Mouse (Mus musculus) stomach, postnatal 0 days (tissue): ENCODE measurements around the gene H2afv. TPM values are rescaled to one million over a fixed set of nuclear protein-coding genes. Genes with fewer than 3 reads are reported as not detected.

Source experiments
- ATAC-seq: fragments of 200-750 bp; cut with Nextera tagmentation; 2 replicates; pipeline ENCODE4 v1.8.0; 2017; ENCODE audit not compliant: low FRiP score, low TSS enrichment
- DNase-seq: peaks from one replicate; pipeline ENCODE4 v3.0.0-alpha.2; 2016; ENCODE audit warnings: low spot score
- H3K27ac ChIP-seq: fragments of 300-500 bp; sonication (generic); replicated peaks from 2 replicates; pipeline ENCODE4 v1.5.1; 2014; ENCODE audit warnings: mild to moderate bottlenecking, control low read depth
- H3K27me3 ChIP-seq: fragments of 300-500 bp; sonication (generic); 2 replicates; pipeline ENCODE4 v1.6.1; 2014; ENCODE audit warnings: low read length; ENCODE audit not compliant: control insufficient read depth, insufficient read depth
- H3K36me3 ChIP-seq: fragments of 300-500 bp; sonication (generic); 2 replicates; pipeline ENCODE4 v1.6.1; 2014; ENCODE audit warnings: low read length, mixed read lengths; ENCODE audit not compliant: control insufficient read depth, insufficient read depth
- H3K4me1 ChIP-seq: fragments of 300-500 bp; sonication (generic); replicated peaks from 2 replicates; pipeline ENCODE4 v1.6.1; 2014; ENCODE audit warnings: antibody characterized with exemption; ENCODE audit not compliant: control insufficient read depth, insufficient read depth
- H3K4me2 ChIP-seq: fragments of 300-500 bp; sonication (generic); replicated peaks from 2 replicates; pipeline ENCODE4 v1.6.1; 2014; ENCODE audit warnings: low read depth, mild to moderate bottlenecking, control low read depth, moderate library complexity
- H3K4me3 ChIP-seq: fragments of 300-500 bp; sonication (generic); 2 replicates; pipeline ENCODE4 v1.5.1; 2014; ENCODE audit warnings: low read depth, low read length, control low read depth
- H3K9ac ChIP-seq: fragments of 300-500 bp; sonication (generic); 2 replicates; pipeline ENCODE4 v1.6.1; 2014; ENCODE audit warnings: mild to moderate bottlenecking, low read length, control low read depth, mixed read lengths
- H3K9me3 ChIP-seq: fragments of 300-500 bp; sonication (generic); 2 replicates; pipeline ENCODE4 v1.6.1; 2016; ENCODE audit warnings: low read length; ENCODE audit not compliant: control insufficient read depth
- CTCF ChIP-seq: IDR thresholded peaks from 2 replicates; pipeline ENCODE4 v1.5.1; 2016; ENCODE audit warnings: antibody characterized with exemption, low read depth, mild to moderate bottlenecking, moderate library complexity
- EP300 ChIP-seq: optimal IDR thresholded peaks from 2 replicates; pipeline ENCODE3; 2016; ENCODE audit warnings: antibody characterized with exemption
- WGBS: fragments of 180-500 bp; shearing (Covaris S2); extraction: QIAGEN DNeasy Blood & Tissue Kit; methylation state at CpG from one replicate; pipeline ENCODE4 v1.1.7; 2014; 5-methylcytosine and 5-hydroxymethylcytosine counted together
- polyA plus RNA-seq: library from polyadenylated mRNA; unstranded; fragments of >200 nt; fragmentation: Nextera tagmentation; extraction: Ambion mirVana; gene quantifications from 2 replicates; pipeline ENCODE4 v1.2.1, GENCODE M21; 2015

H2afv gene
- polyA plus RNA-seq, 1 experiment from 2014 or later = 198 TPM

- Histone ChIP-seq H3K27ac (peak overlapping the region; percentile 97), H3K27me3 (no peaks in the 10 kb centered on the region), H3K9me3 (no peaks in the 10 kb centered on the region), H3K4me1 (no peaks in the 10 kb centered on the region), H3K36me3 (no peaks in the 10 kb centered on the region), H3K4me3 (peak overlapping the region; percentile 80), H3K4me2 (peak overlapping the region; percentile 60), H3K9ac (peak overlapping the region; percentile 89)
- DNase-seq (no peak), ATAC-seq (no peak)
- 0% methylated on average over 10 of the region's 10 CpGs for WGBS
- no peak for TF ChIP-seq EP300
- TF ChIP-seq CTCF = no peak
Observed at GRCm38 (mm10) chr11:6443727-6444076, 541 bp downstream of the H2afv start.

GRCm38 (mm10) chr11:6443102-6443501, 1.1 kb downstream of the H2afv start:
- no peak for TF ChIP-seq EP300
- TF ChIP-seq CTCF = no peak
- peak overlapping the region; percentile 89 for H3K9ac ChIP-seq
- H3K27me3 ChIP-seq = no peaks in the 10 kb centered on the region
- no peaks in the 10 kb centered on the region for H3K4me1 ChIP-seq
- H3K4me3 ChIP-seq = peak overlapping the region; percentile 80
- no peaks in the 10 kb centered on the region for H3K9me3 ChIP-seq
- DNase-seq (no peak), ATAC-seq (no peak)
- no peak overlapping the region for H3K27ac ChIP-seq
- peak overlapping the region; percentile 60 for H3K4me2 ChIP-seq
- WGBS = 34% methylated on average over 4 of the region's 4 CpGs
- H3K36me3 ChIP-seq = no peaks in the 10 kb centered on the region

- Histone ChIP-seq H3K4me2 (peak overlapping the region; percentile 60), H3K9ac (no peak overlapping the region), H3K4me3 (no peak overlapping the region), H3K27ac (no peak overlapping the region), H3K36me3 (no peaks in the 10 kb centered on the region), H3K9me3 (no peaks in the 10 kb centered on the region), H3K27me3 (no peaks in the 10 kb centered on the region), H3K4me1 (no peaks in the 10 kb centered on the region)
- DNase-seq = no peak
- ATAC-seq = no peak
- 91% methylated on average over 4 of the region's 4 CpGs for WGBS
- no peak for TF ChIP-seq EP300
- no peak for TF ChIP-seq CTCF
Observed at GRCm38 (mm10) chr11:6442566-6442965, 1.7 kb downstream of the H2afv start.

- H3K4me1 ChIP-seq = no peaks in the 10 kb centered on the region
- DNase-seq (no peak), ATAC-seq (no peak)
- H3K4me2 ChIP-seq = no peak overlapping the region
- H3K4me3 ChIP-seq = no peak overlapping the region
- H3K9ac ChIP-seq = no peak overlapping the region
- 92% methylated on average over 4 of the region's 4 CpGs for WGBS
- no peak for TF ChIP-seq CTCF
- TF ChIP-seq EP300 = no peak
- H3K36me3 ChIP-seq = peaks cover 8% of the 10 kb centered on the region; the same call in 1 of the 2 replicates
- no peaks in the 10 kb centered on the region for H3K9me3 ChIP-seq
- no peaks in the 10 kb centered on the region for H3K27me3 ChIP-seq
- no peak overlapping the region for H3K27ac ChIP-seq
Observed at GRCm38 (mm10) chr11:6440171-6440570, 4.1 kb downstream of the H2afv start.

- Histone ChIP-seq H3K27ac (no peak overlapping the region), H3K4me1 (no peaks in the 10 kb centered on the region), H3K9ac (no peak overlapping the region), H3K9me3 (no peaks in the 10 kb centered on the region), H3K36me3 (peaks cover 16% of the 10 kb centered on the region; the same call in 1 of the 2 replicates), H3K4me3 (no peak overlapping the region), H3K4me2 (no peak overlapping the region), H3K27me3 (no peaks in the 10 kb centered on the region)
- TF ChIP-seq EP300 (no peak), CTCF (no peak)
- ATAC-seq (no peak), DNase-seq (no peak)
- WGBS = 96% methylated on average over 2 of the region's 2 CpGs
Observed at GRCm38 (mm10) chr11:6437667-6438066, 6.6 kb downstream of the H2afv start.

GRCm38 (mm10) chr11:6436442-6436841, 7.8 kb downstream of the H2afv start:
- ATAC-seq (peak; percentile 64; the same call in 1 of the 2 replicates), DNase-seq (peak; percentile 49)

More at GRCm38 (mm10) chr11:6436442-6436841, 7.8 kb downstream of the H2afv start:
- Histone ChIP-seq H3K9ac (no peak overlapping the region), H3K27ac (no peak overlapping the region), H3K4me2 (no peak overlapping the region), H3K4me1 (no peaks in the 10 kb centered on the region), H3K4me3 (no peak overlapping the region), H3K27me3 (no peaks in the 10 kb centered on the region), H3K36me3 (peaks cover 17% of the 10 kb centered on the region; the same call in 1 of the 2 replicates), H3K9me3 (no peaks in the 10 kb centered on the region)
- TF ChIP-seq EP300 (no peak), CTCF (peak; percentile 80)
- WGBS = 71% methylated on average over 8 of the region's 8 CpGs
